Mouse (Mus musculus) liver, postnatal 0 days (tissue): ENCODE data around the gene Ebp. TPM values are rescaled to one million over a fixed set of nuclear protein-coding genes. Genes with fewer than 3 reads are reported as not detected.
A peak's percentile ranks its signal among the peaks of the same experiment; 100 is the strongest.

Experiments
- ATAC-seq: fragments of 200-750 bp; cut with Nextera tagmentation; 2 replicates; pipeline ENCODE4 v1.8.0; 2017; ENCODE audit warnings: mild to moderate bottlenecking, moderate library complexity
- DNase-seq: peaks from one replicate; pipeline ENCODE4 v3.0.0-alpha.2; 2016
- H3K27ac ChIP-seq: fragments of 300-500 bp; sonication (generic); 2 replicates; pipeline ENCODE4 v1.5.1; 2014; ENCODE audit warnings: antibody characterized with exemption, moderate library complexity, mild to moderate bottlenecking, low read depth
- H3K27me3 ChIP-seq: fragments of 300-500 bp; sonication (generic); 2 replicates; pipeline ENCODE4 v1.6.1; 2014; ENCODE audit warnings: low read length, control low read depth, mixed read lengths; ENCODE audit not compliant: insufficient read depth
- H3K36me3 ChIP-seq: fragments of 300-500 bp; sonication (generic); replicated peaks from 2 replicates; pipeline ENCODE4 v1.6.1; 2014; ENCODE audit warnings: mild to moderate bottlenecking, control low read depth, low read length, moderate library complexity, mixed read lengths; ENCODE audit not compliant: insufficient read depth
- H3K4me1 ChIP-seq: fragments of 300-500 bp; sonication (generic); 2 replicates; pipeline ENCODE4 v1.6.1; 2014; ENCODE audit warnings: antibody characterized with exemption, mild to moderate bottlenecking, control low read depth; ENCODE audit not compliant: insufficient read depth
- H3K4me2 ChIP-seq: fragments of 300-500 bp; sonication (generic); 2 replicates; pipeline ENCODE4 v1.6.1; 2014; ENCODE audit warnings: low read depth, mild to moderate bottlenecking, low read length, moderate library complexity, mixed read lengths
- H3K4me3 ChIP-seq: fragments of 300-500 bp; sonication (generic); 2 replicates; pipeline ENCODE4 v1.5.1; 2014; ENCODE audit warnings: low read depth, low read length
- H3K9ac ChIP-seq: fragments of 300-500 bp; sonication (generic); replicated peaks from 2 replicates; pipeline ENCODE4 v1.6.1; 2014; ENCODE audit warnings: mild to moderate bottlenecking, moderate library complexity
- H3K9me3 ChIP-seq: fragments of 300-500 bp; sonication (generic); 2 replicates; pipeline ENCODE4 v1.6.1; 2016; ENCODE audit warnings: mild to moderate bottlenecking, control low read depth, low read length, mixed read lengths
- CTCF ChIP-seq: sonication (generic); IDR thresholded peaks from 2 replicates; pipeline ENCODE4 v1.5.1; 2016; ENCODE audit warnings: antibody characterized with exemption, low read depth
- EP300 ChIP-seq: IDR thresholded peaks from 2 replicates; pipeline ENCODE4 v1.6.1; 2016; ENCODE audit warnings: antibody characterized with exemption, low read depth, mild to moderate bottlenecking
- WGBS: fragments of 180-500 bp; shearing (Covaris S2); extraction: QIAGEN DNeasy Blood & Tissue Kit; methylation state at CpG from one replicate; pipeline ENCODE4 v1.1.7; 2014; ENCODE audit not compliant: insufficient replicate concordance; 5-methylcytosine and 5-hydroxymethylcytosine counted together
- polyA plus RNA-seq: library from polyadenylated mRNA; unstranded; fragments of >200 nt; fragmentation: Nextera tagmentation; extraction: Ambion mirVana; gene quantifications from 2 replicates; pipeline ENCODE4 v1.2.1, GENCODE M21; 2015

The Ebp gene
- polyA plus RNA-seq, 1 experiment from 2014 or later, result 74.7 TPM

DNA sequence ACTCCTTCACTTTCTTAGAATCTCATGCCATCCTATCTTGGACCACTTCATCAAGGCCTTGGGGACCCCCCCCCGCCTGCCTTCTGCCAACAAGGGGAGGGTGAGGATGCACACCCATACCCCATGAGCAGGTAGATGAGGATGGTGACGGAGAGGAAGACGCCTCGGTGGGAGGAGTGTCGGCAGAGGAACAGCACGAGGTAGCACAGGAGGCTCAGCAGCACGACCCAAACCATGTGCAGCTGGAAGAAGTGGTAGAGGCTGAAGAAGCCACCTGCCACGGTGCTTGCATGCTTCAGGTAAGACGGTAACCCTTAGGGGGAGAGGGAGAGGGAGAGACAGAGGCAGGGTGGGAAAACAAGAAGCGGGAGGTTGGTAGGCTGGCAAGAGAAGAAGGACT lies 10.8 kb upstream of the Ebp start:
- no peak overlapping the region for H3K27ac ChIP-seq
- ATAC-seq, result no peak
- TF ChIP-seq EP300 (no peak), CTCF (no peak)
- no peaks in the 10 kb centered on the region for H3K36me3 ChIP-seq
- no peaks in the 10 kb centered on the region for H3K27me3 ChIP-seq
- H3K4me3 ChIP-seq, result no peak overlapping the region
- H3K4me1 ChIP-seq, result no peaks in the 10 kb centered on the region
- H3K4me2 ChIP-seq, result no peak overlapping the region
- no peak overlapping the region for H3K9ac ChIP-seq
- WGBS, result 83% methylated on average over 10 of the region's 10 CpGs
- DNase-seq, result no peak
- no peaks in the 10 kb centered on the region for H3K9me3 ChIP-seq

DNA sequence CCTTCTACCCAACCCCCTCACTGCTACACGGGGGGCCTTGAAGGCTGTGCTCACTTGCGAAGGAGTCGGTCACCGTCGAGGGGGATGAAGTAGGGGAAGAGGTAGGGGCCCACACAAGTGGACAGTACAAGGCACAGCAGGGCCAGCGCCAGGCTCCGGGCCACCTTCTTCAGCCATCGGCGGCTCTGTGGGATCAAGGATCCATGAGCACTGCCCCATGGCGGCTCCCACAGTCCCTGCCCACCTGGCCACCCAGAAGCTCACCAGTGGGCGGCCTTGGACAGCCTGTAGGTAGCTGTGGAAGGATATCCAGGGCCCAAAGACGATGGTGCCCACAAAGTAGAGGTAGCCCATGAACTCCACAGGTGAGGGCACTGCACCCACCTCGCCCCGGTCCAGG lies 9.8 kb upstream of the Ebp start:
- Histone ChIP-seq H3K9me3 (no peaks in the 10 kb centered on the region), H3K27me3 (no peaks in the 10 kb centered on the region), H3K27ac (no peak overlapping the region), H3K36me3 (no peaks in the 10 kb centered on the region), H3K4me2 (no peak overlapping the region), H3K4me3 (no peak overlapping the region), H3K4me1 (no peaks in the 10 kb centered on the region), H3K9ac (no peak overlapping the region)
- WGBS, result 80% methylated on average over 14 of the region's 14 CpGs
- DNase-seq (no peak), ATAC-seq (no peak)
- TF ChIP-seq EP300, result no peak
- no peak for TF ChIP-seq CTCF

DNA sequence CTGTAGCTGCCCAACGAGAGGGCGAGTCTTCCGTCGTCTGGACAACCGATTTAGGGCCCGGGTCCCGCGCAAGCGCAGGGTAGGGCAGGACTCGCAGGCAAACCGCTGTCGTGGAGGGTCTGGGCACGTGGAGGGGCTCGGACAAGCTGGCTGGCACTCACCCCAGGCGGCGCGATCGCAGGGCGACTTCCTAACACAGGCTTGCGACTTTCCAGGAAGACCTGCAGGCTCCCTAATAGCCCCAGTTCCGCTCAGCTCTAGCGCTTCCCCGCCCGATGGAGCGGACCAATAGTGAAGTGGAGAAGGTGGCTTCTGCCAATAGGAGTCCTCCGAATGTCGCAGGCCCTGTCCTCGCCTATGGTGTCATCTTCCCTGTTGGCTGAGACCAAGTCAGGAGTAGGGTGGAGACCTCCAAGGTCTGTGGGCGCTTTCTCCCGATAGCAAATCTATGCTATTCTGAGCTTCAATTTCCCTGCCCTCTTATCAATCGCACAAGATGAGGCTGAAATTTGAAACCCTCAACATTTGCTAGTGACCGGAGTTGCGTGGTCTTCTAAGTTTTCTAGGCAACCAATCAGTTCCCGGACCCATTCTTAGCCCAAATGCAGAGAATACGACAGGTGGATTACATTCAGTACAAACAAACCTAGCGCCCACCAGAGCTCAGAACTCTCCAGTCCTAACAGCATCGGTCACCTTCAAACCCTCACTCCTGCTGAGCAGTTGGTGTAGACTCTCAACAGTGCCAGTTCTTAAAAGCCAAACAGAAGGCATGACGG lies 483 bp downstream of the Ebp start:
- TF ChIP-seq CTCF, result no peak
- TF ChIP-seq EP300, result no peak
- Histone ChIP-seq H3K4me2 (peak overlapping the region; percentile 80), H3K4me3 (peak overlapping the region; percentile 76), H3K36me3 (no peaks in the 10 kb centered on the region), H3K9me3 (no peaks in the 10 kb centered on the region), H3K4me1 (no peaks in the 10 kb centered on the region), H3K9ac (peak overlapping the region; percentile 79), H3K27ac (peak overlapping the region; percentile 90), H3K27me3 (no peaks in the 10 kb centered on the region)
- DNase-seq (peak; percentile 84), ATAC-seq (peak; percentile 97)
- 20% methylated on average over 38 of the region's 38 CpGs for WGBS

DNA sequence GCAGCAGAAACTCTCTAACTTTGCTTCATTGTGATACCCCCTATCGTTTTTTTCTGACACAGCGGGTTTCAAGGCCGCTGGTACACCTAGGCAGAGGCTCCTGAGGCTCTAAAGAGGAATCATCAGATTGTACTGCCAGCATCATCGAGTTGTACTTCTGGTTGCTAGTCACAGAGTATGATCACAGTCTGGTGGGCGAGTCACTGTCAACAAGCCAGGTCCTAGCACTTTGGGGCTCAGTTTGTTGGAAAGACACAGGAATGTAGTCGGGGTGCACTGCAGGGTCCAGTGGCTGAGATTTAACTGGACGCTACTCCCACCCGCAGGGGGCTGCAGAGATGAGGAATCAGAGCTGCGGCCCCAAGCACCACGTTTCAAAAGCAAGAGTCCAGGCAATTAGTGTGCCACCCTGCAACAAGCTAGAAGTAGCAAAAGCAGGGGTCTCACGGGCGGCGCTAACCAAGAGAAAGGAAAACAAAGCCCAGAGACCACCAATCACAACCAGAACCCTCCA lies 1.1 kb downstream of the Ebp start:
- H3K27me3 ChIP-seq, result no peaks in the 10 kb centered on the region
- H3K27ac ChIP-seq, result peak overlapping the region; percentile 90
- ATAC-seq, result no peak
- WGBS, result 10% methylated on average over 13 of the region's 13 CpGs
- TF ChIP-seq EP300 (no peak), CTCF (0 out of 2 replicates have a peak, but pooled peaks have one; percentile 9)
- no peak for DNase-seq
- H3K4me2 ChIP-seq, result peak overlapping the region; percentile 80
- H3K9ac ChIP-seq, result peak overlapping the region; percentile 79
- H3K4me1 ChIP-seq, result no peaks in the 10 kb centered on the region
- peak overlapping the region; percentile 76 for H3K4me3 ChIP-seq
- H3K36me3 ChIP-seq, result no peaks in the 10 kb centered on the region
- H3K9me3 ChIP-seq, result no peaks in the 10 kb centered on the region

DNA sequence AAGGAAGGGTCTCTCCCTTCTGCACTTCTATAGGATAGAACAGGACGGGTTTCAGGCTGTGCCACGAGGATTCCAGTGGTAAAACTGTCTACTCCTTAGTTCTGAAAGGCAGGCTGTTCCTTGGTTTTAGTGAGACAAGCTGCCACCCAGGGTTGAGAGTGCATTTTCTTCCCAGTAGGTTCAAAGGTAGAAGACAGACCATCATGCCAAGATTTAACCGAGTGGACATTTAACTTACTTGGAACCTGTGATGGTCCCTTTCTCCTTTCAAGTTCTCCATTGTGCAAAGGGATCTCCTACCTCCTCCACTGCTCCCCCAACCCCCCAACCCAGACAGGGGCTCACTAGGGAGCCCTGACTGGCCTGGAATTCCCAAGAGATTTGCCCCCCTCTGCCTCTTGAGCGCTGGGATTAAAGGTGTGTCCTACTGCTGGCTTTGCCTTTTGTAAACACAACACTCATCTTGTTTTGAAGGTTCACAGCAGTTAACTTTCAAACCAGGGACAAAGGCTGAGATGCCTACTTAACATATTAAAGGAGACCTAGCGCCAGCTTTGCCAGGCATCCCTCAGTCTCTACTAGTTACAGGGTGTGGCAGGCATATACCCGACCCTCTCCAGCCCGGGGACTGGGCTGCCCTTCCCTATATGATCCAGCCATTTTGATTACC lies 10.3 kb downstream of the Ebp start:
- Histone ChIP-seq H3K36me3 (0 out of 2 replicates have a peak, but pooled peaks cover 3% of the 10 kb centered on the region), H3K9ac (no peak overlapping the region), H3K27ac (no peak overlapping the region), H3K27me3 (no peaks in the 10 kb centered on the region), H3K4me1 (no peaks in the 10 kb centered on the region), H3K4me2 (no peak overlapping the region), H3K9me3 (no peaks in the 10 kb centered on the region), H3K4me3 (no peak overlapping the region)
- no peak for ATAC-seq
- TF ChIP-seq CTCF, result no peak
- no peak for TF ChIP-seq EP300
- WGBS, result 19% methylated on average over 7 of the region's 7 CpGs
- no peak for DNase-seq

DNA sequence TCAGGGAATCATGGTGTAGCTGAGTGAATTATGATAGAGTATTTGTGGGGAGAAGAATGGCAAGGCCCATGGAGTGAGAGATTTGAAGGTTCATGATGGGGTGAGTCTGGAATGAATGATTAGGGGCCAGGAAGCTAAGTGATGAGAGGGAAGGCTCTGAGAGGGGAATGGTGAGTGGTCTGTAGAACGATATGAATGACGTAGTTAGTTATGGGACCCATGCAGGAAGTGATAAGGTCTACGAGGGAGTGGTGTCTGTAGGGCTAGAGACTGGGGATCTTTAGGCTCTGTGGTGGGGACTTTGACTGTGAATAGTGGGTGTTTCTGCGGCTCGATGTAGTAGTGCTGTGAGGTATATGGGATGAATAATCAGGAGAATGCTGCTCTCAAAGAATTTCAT lies 13.7 kb downstream of the Ebp start:
- no peak for ATAC-seq
- no peaks in the 10 kb centered on the region for H3K9me3 ChIP-seq

More for the DNA sequence above, 13.7 kb downstream of the Ebp start:
- DNase-seq, result no peak
- H3K9ac ChIP-seq, result no peak overlapping the region
- H3K4me2 ChIP-seq, result no peak overlapping the region
- H3K4me1 ChIP-seq, result peaks cover 4% of the 10 kb centered on the region; the same call in 1 of the 2 replicates
- H3K27ac ChIP-seq, result no peak overlapping the region
- H3K36me3 ChIP-seq, result no peaks in the 10 kb centered on the region
- 50% methylated on average over 5 of the region's 5 CpGs for WGBS
- no peak overlapping the region for H3K4me3 ChIP-seq
- TF ChIP-seq CTCF, result no peak
- no peak for TF ChIP-seq EP300
- no peaks in the 10 kb centered on the region for H3K27me3 ChIP-seq
